Mouse (Mus musculus) hindbrain, embryonic 16.5 days (tissue): Measurements from ENCODE around the gene Ackr1. TPM values are rescaled to one million over a fixed set of nuclear protein-coding genes. Genes with fewer than 3 reads are reported as not detected.

Experiments
- polyA plus RNA-seq: library from polyadenylated mRNA; unstranded; fragments of >200 nt; fragmentation: Nextera tagmentation; extraction: Ambion mirVana; gene quantifications from 2 replicates; pipeline ENCODE4 v1.2.1, GENCODE M21; 2015

Gene Ackr1
- polyA plus RNA-seq, 1 experiment from 2014 or later: 20.4 TPM

Other genes with a start within 250 kb of the Ackr1 start
- not detected in 2 replicates for gene Olfr1408, start 196.4 kb downstream of the Ackr1 start, polyA plus RNA-seq
- gene Olfr1406, start 143.1 kb downstream of the Ackr1 start, polyA plus RNA-seq: not detected in 2 replicates
- not detected in 2 replicates for gene Olfr218, start 135.9 kb downstream of the Ackr1 start, polyA plus RNA-seq
- not detected in 2 replicates for gene Olfr1404, start 121.4 kb downstream of the Ackr1 start, polyA plus RNA-seq
- not detected in 2 replicates for gene Fcer1a, start 106.5 kb downstream of the Ackr1 start, polyA plus RNA-seq
- gene Olfr418, start 67.7 kb downstream of the Ackr1 start, polyA plus RNA-seq: not detected in 2 replicates
- gene Mptx2, start 56.0 kb downstream of the Ackr1 start, polyA plus RNA-seq: not detected in 2 replicates
- gene Aim2, start 17.1 kb upstream of the Ackr1 start, polyA plus RNA-seq: 0.99 and 1.6 TPM in 2 replicates
- 64.9 and 70.2 TPM in 2 replicates for gene Cadm3, start 33.9 kb upstream of the Ackr1 start, polyA plus RNA-seq
- gene Ifi206, start 157.3 kb upstream of the Ackr1 start, polyA plus RNA-seq: 0.15 TPM in 1 of 2 replicates, not detected in the other
- gene Ifi214, start 202.2 kb upstream of the Ackr1 start, polyA plus RNA-seq: not detected in 2 replicates